Mouse (Mus musculus) CD8-positive naive resting alpha-beta T cell, adult 57 days (primary cell): ENCODE results near the gene Atxn7l2. TPM values are rescaled to one million over a fixed set of nuclear protein-coding genes. Genes with fewer than 3 reads are reported as not detected.

Experiments
- total RNA-seq: library from RNA; stranded (reverse); gene quantifications from one replicate; pipeline ENCODE4 v1.2.4, GENCODE M21; 2023

Atxn7l2 gene
- 38.6 TPM for total RNA-seq

DNA sequence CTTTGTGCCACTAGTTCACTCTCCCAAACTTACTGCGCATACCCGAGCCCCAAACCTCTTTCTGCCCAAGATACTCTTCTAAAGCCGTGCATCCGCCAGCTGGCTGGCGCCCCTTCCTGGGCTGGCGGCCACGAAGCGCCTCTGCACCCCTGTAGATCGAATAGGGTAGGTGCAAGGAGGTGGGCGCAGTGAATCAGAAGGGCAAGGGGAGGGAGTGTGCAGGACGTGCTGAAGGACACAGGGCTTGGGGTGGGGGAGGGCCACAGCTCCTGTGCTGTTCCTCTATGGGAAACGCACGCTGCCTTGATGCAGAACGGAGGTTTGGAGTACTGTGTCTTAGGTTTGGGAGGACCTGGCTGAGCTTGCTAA, at the start of gene Atxn7l2:
Gene Atxn7l2 (minus strand): TSS at position 164 of the 369 bp plus-strand sequence.

GRCm38 (mm10) chr3:108256719-108257637, 46.2 kb upstream of the Atxn7l2 start, which contains the start of gene Psma5:
Psma5 (plus strand) TSS chr3:108256926.

DNA sequence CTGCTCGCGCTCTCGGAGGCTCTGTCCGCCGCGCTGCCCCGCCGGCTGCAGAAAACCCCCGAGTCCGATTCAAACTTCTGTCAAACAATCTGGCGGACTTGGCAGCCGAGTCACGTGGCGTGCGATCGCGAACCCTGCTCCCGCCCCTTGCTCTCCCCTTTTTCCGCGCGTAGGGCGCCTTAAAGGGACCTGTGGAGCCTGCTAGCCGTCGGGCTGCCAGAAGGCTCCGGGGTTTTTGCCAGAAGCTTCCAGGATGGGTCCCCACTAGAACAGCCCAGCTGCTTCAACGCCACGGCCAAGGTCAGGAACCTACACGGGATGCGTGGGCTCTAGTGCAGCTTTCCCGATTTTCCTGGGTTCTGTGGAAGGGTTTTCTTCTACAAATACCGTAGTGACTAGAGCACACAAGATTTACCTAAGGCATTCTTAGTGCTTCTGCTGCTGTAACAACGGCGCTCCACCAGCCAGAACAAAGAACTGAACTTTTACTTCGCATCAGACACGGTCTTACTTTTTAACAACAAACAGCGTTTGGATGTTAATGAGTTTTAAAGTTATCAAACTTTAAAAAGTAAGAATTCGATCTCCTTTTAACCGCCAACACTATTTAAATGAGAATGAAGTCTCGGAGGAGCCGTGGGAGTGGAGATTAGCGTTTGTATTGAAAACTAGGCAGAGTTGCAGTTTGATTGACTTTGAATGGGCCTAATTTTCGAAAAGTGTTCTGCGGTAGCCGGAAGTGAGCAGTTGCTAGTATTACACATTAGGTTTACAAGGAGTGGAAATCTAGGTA, 16.0 kb upstream of the Atxn7l2 start, which contains the start of gene Sypl2:
Gene Sypl2 (minus strand): TSS at position 91 of the 793 bp plus-strand sequence.

GRCm38 (mm10) chr3:108200329-108201323, 10.1 kb downstream of the Atxn7l2 start, which contains the start of gene Cyb561d1:
Cyb561d1 (minus strand) TSS chr3:108201212.

GRCm38 (mm10) chr3:108186098-108187047, 24.4 kb downstream of the Atxn7l2 start, which contains the start of gene Amigo1:
Amigo1 (plus strand) TSS chr3:108186335.

DNA sequence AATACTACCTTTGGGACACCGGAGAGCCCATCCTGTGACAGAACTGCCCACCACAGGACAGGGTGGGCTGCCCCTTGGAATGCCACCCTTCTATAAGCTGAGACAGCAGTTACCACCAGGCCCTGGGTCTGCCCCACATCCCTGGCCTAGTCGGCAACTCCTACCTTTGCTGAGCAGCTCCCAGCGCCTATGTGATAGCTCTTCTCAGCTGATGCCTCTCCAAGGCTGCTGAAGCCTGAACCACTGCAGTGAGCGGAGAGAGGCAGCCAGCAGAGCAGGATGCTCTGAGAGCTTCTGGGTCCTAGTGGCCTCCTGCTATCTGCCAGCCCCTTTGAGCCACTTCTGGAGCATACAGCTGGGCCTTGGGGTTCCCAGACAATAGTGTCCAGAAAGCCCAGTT, 56.1 kb downstream of the Atxn7l2 start, which contains the start of gene Gpr61:
Gene Gpr61 (minus strand): TSS at position 227 of the 400 bp plus-strand sequence.

Other genes with a start within 250 kb of the Atxn7l2 start
- not detected for gene Gstm3, start 241.7 kb downstream of the Atxn7l2 start, total RNA-seq
- not detected for gene Gstm2, start 224.5 kb downstream of the Atxn7l2 start, total RNA-seq
- gene Gstm1, start 193.0 kb downstream of the Atxn7l2 start, total RNA-seq = 10.5 TPM
- 2.9 TPM for gene Gstm4, start 166.0 kb downstream of the Atxn7l2 start, total RNA-seq
- gene Ampd2, start 124.3 kb downstream of the Atxn7l2 start, total RNA-seq = 32.4 TPM
- not detected for gene Gnat2, start 118.1 kb downstream of the Atxn7l2 start, total RNA-seq
- 77.8 TPM for gene Gnai3, start 64.8 kb downstream of the Atxn7l2 start, total RNA-seq
- gene Gpr61, start 56.1 kb downstream of the Atxn7l2 start, total RNA-seq = not detected
- gene Amigo1, start 24.6 kb downstream of the Atxn7l2 start, total RNA-seq = 3.4 TPM
- 25.2 TPM for gene Cyb561d1, start 9.7 kb downstream of the Atxn7l2 start, total RNA-seq
- gene Sypl2, start 15.7 kb upstream of the Atxn7l2 start, total RNA-seq = not detected
- 36.6 TPM for gene Psma5, start 46.0 kb upstream of the Atxn7l2 start, total RNA-seq
- gene Sort1, start 73.1 kb upstream of the Atxn7l2 start, total RNA-seq = 0.95 TPM
- not detected for gene Mybphl, start 154.0 kb upstream of the Atxn7l2 start, total RNA-seq
- 0.40 TPM for gene Psrc1, start 172.9 kb upstream of the Atxn7l2 start, total RNA-seq
- 7.8 TPM for gene Celsr2, start 204.6 kb upstream of the Atxn7l2 start, total RNA-seq
- gene Sars, start 234.3 kb upstream of the Atxn7l2 start, total RNA-seq = 143 TPM